Mouse (Mus musculus): ENCODE measurements at regions not wholly inside any gene's neighbourhood (a gene's known extent, or its start where the extent isn't known, plus 50 kb on each side); places are given as distances from the start of the nearest gene placed in this dataset.
A peak's percentile ranks its signal among the peaks of the same experiment; 100 is the strongest.

- no peak for DNase-seq
These were observed 1087.5 kb downstream of the Cdh11 start for GRCm38 (mm10) chr8:101697948-101698347.

- no peak for DNase-seq
These were observed 1094.5 kb downstream of the Cdh11 start for GRCm38 (mm10) chr8:101690901-101691300.

- DNase-seq = no peak
These were observed 1116.5 kb downstream of the Cdh11 start for GRCm38 (mm10) chr8:101668921-101669320.

- no peak for DNase-seq
These were observed 1122.6 kb downstream of the Cdh11 start for GRCm38 (mm10) chr8:101662874-101663273.

- no peak for DNase-seq
These were observed 1130.2 kb downstream of the Cdh11 start for GRCm38 (mm10) chr8:101655292-101655691.

- DNase-seq = peak; percentile 16
These were observed 1156.6 kb downstream of the Cdh11 start for GRCm38 (mm10) chr8:101628816-101629215.

- no peak for DNase-seq
These were observed 1163.5 kb downstream of the Cdh11 start for GRCm38 (mm10) chr8:101621941-101622340.

GRCm38 (mm10) chr8:101591115-101591514 lies 1194.3 kb downstream of the Cdh11 start:
- no peak for DNase-seq

GRCm38 (mm10) chr8:101590639-101591038 lies 1194.8 kb downstream of the Cdh11 start:
- no peak for DNase-seq

- DNase-seq = no peak
These were observed 1221.0 kb downstream of the Cdh11 start for GRCm38 (mm10) chr8:101564447-101564846.

- no peak for DNase-seq
These were observed 1262.7 kb downstream of the Cdh11 start for GRCm38 (mm10) chr8:101522758-101523157.

GRCm38 (mm10) chr8:101478554-101479314 lies 1306.7 kb downstream of the Cdh11 start:
- DNase-seq = no peak

- DNase-seq = no peak
These were observed 1319.1 kb downstream of the Cdh11 start for GRCm38 (mm10) chr8:101466363-101466762.

- no peak for DNase-seq
These were observed 1322.9 kb downstream of the Cdh11 start for GRCm38 (mm10) chr8:101462515-101462914.

GRCm38 (mm10) chr8:101444730-101445129 lies 1340.7 kb downstream of the Cdh11 start:
- no peak for DNase-seq

GRCm38 (mm10) chr8:101442563-101442962 lies 1342.9 kb downstream of the Cdh11 start:
- DNase-seq = no peak

- no peak for DNase-seq
These were observed 1349.8 kb downstream of the Cdh11 start for GRCm38 (mm10) chr8:101435691-101436090.

Measured in adrenal gland, postnatal 10 days (tissue).